ENCODE assay signal across 21 mouse cellular contexts in genomic region chr2:50496057-50496433, GRCm38 (mm10).
DNase-seq lines count a peak whose midpoint lies in the region; ATAC-seq and TF ChIP-seq lines count a peak whose summit lies in the region.
"Had no signal": no experiment of that assay in that cellular context is flagged by ENCODE, and none has a peak within 500 bp of the region (broad histone marks: within the 10 kb centered on the region; RNA-seq: fewer than 3 reads in every experiment).

No protein-coding gene starts in this region.

- TF ChIP-seq CTCF in lung, embryonic 14.5 days (IDR thresholded peaks at IDR 0.05; ENCODE audit: low read depth), result no peak
- TF ChIP-seq CTCF in embryonic fibroblast, embryonic 13.5 days (IDR thresholded peaks at IDR 0.05; ENCODE audit: borderline replicate concordance, insufficient read depth, low read length), result no peak

- no peaks in the 10 kb centered on the region for H3K36me3 ChIP-seq in lung, embryonic 14.5 days (ENCODE audit: insufficient read depth)
- H3K36me3 ChIP-seq: forebrain, embryonic 12.5 days; forebrain, embryonic 15.5 days; hindbrain, embryonic 10.5 days; hindbrain, embryonic 13.5 days had no signal

- intact Hi-C loops in heart, postnatal 36 days (cut with DNase I), result no loop called here

- H3K9ac ChIP-seq in lung, embryonic 14.5 days, result no peak overlapping the region
- H3K9ac ChIP-seq: forebrain, embryonic 12.5 days; forebrain, embryonic 15.5 days; hindbrain, embryonic 13.5 days had no signal

- no peak for ATAC-seq in lung, embryonic 14.5 days (ENCODE audit: insufficient read depth)
- ATAC-seq: activated CD4-positive, CD25-positive, alpha-beta regulatory T cell, adult 4 months; CD4-positive, CD25-positive, alpha-beta regulatory T cell, adult 4 months; forebrain, embryonic 15.5 days; hindbrain, embryonic 16.5 days had no signal

- no peaks in the 10 kb centered on the region for H3K9me3 ChIP-seq in lung, embryonic 14.5 days (ENCODE audit: low read depth, low read length)
- H3K9me3 ChIP-seq: forebrain, embryonic 12.5 days; forebrain, embryonic 15.5 days; hindbrain, embryonic 10.5 days; hindbrain, embryonic 13.5 days had no signal

- WGBS in lung, embryonic 14.5 days, result 58% methylated on average over 3 of the region's 3 CpGs

- no peaks in the 10 kb centered on the region for H3K4me1 ChIP-seq in lung, embryonic 14.5 days (ENCODE audit: insufficient read depth)
- H3K4me1 ChIP-seq in embryonic fibroblast, embryonic 13.5 days (ENCODE audit: control insufficient read depth, insufficient read depth, low read length), result peaks cover 5% of the 10 kb centered on the region
- H3K4me1 ChIP-seq: forebrain, embryonic 12.5 days; forebrain, embryonic 15.5 days; hindbrain, embryonic 10.5 days; hindbrain, embryonic 13.5 days had no signal

- H3K4me2 ChIP-seq in lung, embryonic 14.5 days, result no peak overlapping the region
- H3K4me2 ChIP-seq: forebrain, embryonic 12.5 days; forebrain, embryonic 15.5 days; heart, embryonic 11.5 days; hindbrain, embryonic 13.5 days had no signal

- H3K27me3 ChIP-seq in lung, embryonic 14.5 days (ENCODE audit: insufficient read depth, low read length), result no peaks in the 10 kb centered on the region
- H3K27me3 ChIP-seq: forebrain, embryonic 12.5 days; forebrain, embryonic 15.5 days; hindbrain, embryonic 13.5 days had no signal

- TF ChIP-seq POLR2A in embryonic fibroblast, embryonic 13.5 days (IDR thresholded peaks at IDR 0.05; ENCODE audit: low read depth, low read length), result no peak

- no peak for DNase-seq in lung, embryonic 14.5 days
- DNase-seq in lung, postnatal 25 days (ENCODE audit: low spot score), result no peak
- peak; percentile 14 for DNase-seq in Muller cell, postnatal 12 days (ENCODE audit: inconsistent ontology term)
- DNase-seq in adrenal gland, adult (ENCODE audit: inconsistent age in 2 of 2, low spot score in 1 of 2), result no peak
- no peak for DNase-seq in heart, postnatal 36 days
- DNase-seq: adrenal gland, postnatal 10 days; adrenal gland, postnatal 36 days; cerebellum, adult 18-20 months; cerebellum, adult 9-10 months; cerebellum, postnatal 14 days; gastrocnemius, postnatal 25 days; heart, adult 2 months had no signal

- peak overlapping the region; percentile 24; the same call in 1 of the 2 replicates for H3K27ac ChIP-seq in lung, embryonic 14.5 days (ENCODE audit: low read depth)
- H3K27ac ChIP-seq in embryonic fibroblast, embryonic 13.5 days (ENCODE audit: insufficient read depth, low read length), result peak overlapping the region; percentile 19; the same call in 1 of the 2 replicates
- H3K27ac ChIP-seq: forebrain, embryonic 12.5 days; forebrain, embryonic 15.5 days; heart, adult 2 months; hindbrain, embryonic 10.5 days; hindbrain, embryonic 13.5 days had no signal

- H3K4me3 ChIP-seq in lung, embryonic 14.5 days (ENCODE audit: low read depth, low read length), result no peak overlapping the region
- no peak overlapping the region for H3K4me3 ChIP-seq in embryonic fibroblast, embryonic 13.5 days (ENCODE audit: insufficient read depth, low read length)
- H3K4me3 ChIP-seq: forebrain, embryonic 12.5 days; forebrain, embryonic 15.5 days; heart, adult 2 months; hindbrain, embryonic 10.5 days; hindbrain, embryonic 13.5 days had no signal
